Mouse (Mus musculus) stomach, embryonic 16.5 days (tissue): ENCODE data around the gene Eif4g1. TPM values are rescaled to one million over a fixed set of nuclear protein-coding genes. Genes with fewer than 3 reads are reported as not detected.

Source experiments
- ATAC-seq: fragments of 200-750 bp; cut with Nextera tagmentation; 2 replicates; pipeline ENCODE4 v1.8.0; 2017; ENCODE audit warnings: moderate number of reproducible peaks, moderate TSS enrichment; ENCODE audit not compliant: insufficient read depth, low FRiP score
- H3K27ac ChIP-seq: fragments of 300-500 bp; sonication (generic); 2 replicates; pipeline ENCODE4 v1.5.1; 2014; ENCODE audit warnings: low read length
- H3K27me3 ChIP-seq: fragments of 300-500 bp; sonication (generic); 2 replicates; pipeline ENCODE4 v1.6.1; 2014; ENCODE audit warnings: low read length, control low read depth, mixed read lengths; ENCODE audit not compliant: control insufficient read depth, insufficient read depth
- H3K36me3 ChIP-seq: fragments of 300-500 bp; sonication (generic); 2 replicates; pipeline ENCODE4 v1.6.1; 2014; ENCODE audit warnings: low read length; ENCODE audit not compliant: control insufficient read depth, insufficient read depth
- H3K4me1 ChIP-seq: fragments of 300-500 bp; sonication (generic); 2 replicates; pipeline ENCODE4 v1.6.1; 2014; ENCODE audit warnings: low read length, control low read depth, mixed read lengths; ENCODE audit not compliant: control insufficient read depth, insufficient read depth
- H3K4me2 ChIP-seq: fragments of 300-500 bp; sonication (generic); 2 replicates; pipeline ENCODE4 v1.6.1; 2014; ENCODE audit warnings: low read depth, low read length, mixed read lengths
- H3K4me3 ChIP-seq: fragments of 300-500 bp; sonication (generic); replicated peaks from 2 replicates; pipeline ENCODE4 v1.5.1; 2014; ENCODE audit warnings: mild to moderate bottlenecking, low read length
- H3K9ac ChIP-seq: fragments of 300-500 bp; sonication (generic); 2 replicates; pipeline ENCODE4 v1.6.1; 2014; ENCODE audit warnings: low read length
- H3K9me3 ChIP-seq: fragments of 300-500 bp; sonication (generic); replicated peaks from 2 replicates; pipeline ENCODE4 v1.6.1; 2016; ENCODE audit warnings: low read length, control low read depth; ENCODE audit not compliant: control insufficient read depth
- WGBS: fragments of 180-500 bp; shearing (Covaris S2); extraction: QIAGEN DNeasy Blood & Tissue Kit; methylation state at CpG from one replicate; pipeline ENCODE4 v1.1.7; 2014; 5-methylcytosine and 5-hydroxymethylcytosine counted together
- polyA plus RNA-seq: library from polyadenylated mRNA; unstranded; fragments of >200 nt; fragmentation: Nextera tagmentation; extraction: Ambion mirVana; gene quantifications from 2 replicates; pipeline ENCODE4 v1.2.1, GENCODE M21; 2015

Eif4g1 gene
- polyA plus RNA-seq, 1 experiment from 2014 or later = 155 TPM

DNA sequence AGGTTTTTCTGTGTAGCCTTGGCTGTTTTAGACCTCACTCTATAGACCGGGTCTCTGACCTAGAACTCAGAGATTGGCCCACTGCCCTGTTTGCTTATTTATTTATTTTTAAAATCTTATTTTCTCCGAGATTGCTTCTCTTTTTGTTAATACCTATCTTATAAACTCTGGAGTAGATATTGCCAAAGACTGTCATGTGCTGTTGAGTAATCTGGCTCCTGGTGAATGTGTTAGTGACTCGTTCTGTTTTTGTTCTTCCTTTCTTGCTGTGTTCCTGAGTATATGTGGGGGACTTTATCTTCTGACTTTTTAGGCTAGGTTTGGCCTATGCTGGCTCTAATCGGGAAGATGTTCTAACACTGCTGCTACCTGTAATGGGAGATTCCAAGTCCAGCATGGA lies 10.5 kb upstream of the Eif4g1 start:
- Histone ChIP-seq H3K27ac (no peak overlapping the region), H3K4me1 (peaks cover 6% of the 10 kb centered on the region), H3K4me2 (no peak overlapping the region), H3K27me3 (no peaks in the 10 kb centered on the region), H3K4me3 (no peak overlapping the region), H3K36me3 (peaks cover 33% of the 10 kb centered on the region), H3K9me3 (no peaks in the 10 kb centered on the region), H3K9ac (no peak overlapping the region)
- no peak for ATAC-seq
- 95% methylated on average over 4 of the region's 4 CpGs for WGBS

GRCm38 (mm10) chr16:20670291-20670690 lies 2.2 kb downstream of the Eif4g1 start:
- 79% methylated on average over 3 of the region's 3 CpGs for WGBS
- no peak for ATAC-seq
- Histone ChIP-seq H3K36me3 (peaks cover 5% of the 10 kb centered on the region), H3K27me3 (no peaks in the 10 kb centered on the region), H3K9ac (no peak overlapping the region), H3K27ac (no peak overlapping the region), H3K4me2 (no peak overlapping the region), H3K4me3 (no peak overlapping the region), H3K4me1 (peaks cover 19% of the 10 kb centered on the region), H3K9me3 (no peaks in the 10 kb centered on the region)

DNA sequence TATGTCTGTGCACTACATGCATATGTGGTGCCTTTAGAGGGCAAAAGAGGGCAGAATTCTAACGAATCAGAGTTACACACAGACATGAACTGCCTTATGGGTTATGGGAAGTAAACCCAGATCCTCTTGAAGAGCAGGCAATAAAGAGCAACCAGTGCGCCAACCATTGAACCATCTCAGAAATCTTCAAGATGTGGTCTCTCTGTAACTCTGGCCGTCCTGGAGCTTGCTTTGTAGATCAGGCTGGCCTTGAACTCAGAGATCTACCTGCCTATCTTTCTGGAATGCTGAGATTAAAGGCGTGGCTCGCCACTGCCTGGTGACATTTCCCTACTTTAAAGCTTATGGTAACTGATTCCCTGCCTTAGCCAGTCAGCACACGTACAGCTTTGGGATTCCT lies 3.8 kb downstream of the Eif4g1 start:
- Histone ChIP-seq H3K27ac (no peak overlapping the region), H3K4me3 (peak overlapping the region; percentile 93), H3K27me3 (no peaks in the 10 kb centered on the region), H3K36me3 (peaks cover 17% of the 10 kb centered on the region), H3K9ac (peak overlapping the region; percentile 55), H3K4me2 (peak overlapping the region; percentile 57), H3K9me3 (no peaks in the 10 kb centered on the region), H3K4me1 (peaks cover 23% of the 10 kb centered on the region)
- no peak for ATAC-seq
- WGBS = 19% methylated on average over 6 of the region's 6 CpGs

- H3K4me1 ChIP-seq = peaks cover 24% of the 10 kb centered on the region
- no peaks in the 10 kb centered on the region for H3K27me3 ChIP-seq
- H3K9me3 ChIP-seq = no peaks in the 10 kb centered on the region
- H3K27ac ChIP-seq = peak overlapping the region; percentile 95
- ATAC-seq = peak; percentile 96
- under 1% methylated on average over 38 of the region's 38 CpGs for WGBS
- H3K36me3 ChIP-seq = peaks cover 18% of the 10 kb centered on the region
- H3K9ac ChIP-seq = peak overlapping the region; percentile 96
- peak overlapping the region; percentile 98 for H3K4me2 ChIP-seq
- peak overlapping the region; percentile 93 for H3K4me3 ChIP-seq
Observed at GRCm38 (mm10) chr16:20672500-20672902, 4.4 kb downstream of the Eif4g1 start.

- peak overlapping the region; percentile 96 for H3K9ac ChIP-seq
- H3K27ac ChIP-seq = peak overlapping the region; percentile 95
- WGBS = under 1% methylated on average over 73 of the region's 78 CpGs
- peak; percentile 78; the same call in 1 of the 2 replicates for ATAC-seq
- peak overlapping the region; percentile 98 for H3K4me2 ChIP-seq
- H3K36me3 ChIP-seq = peaks cover 22% of the 10 kb centered on the region
- no peaks in the 10 kb centered on the region for H3K27me3 ChIP-seq
- peak overlapping the region; percentile 93 for H3K4me3 ChIP-seq
- peaks cover 28% of the 10 kb centered on the region for H3K4me1 ChIP-seq
- no peaks in the 10 kb centered on the region for H3K9me3 ChIP-seq
Observed at GRCm38 (mm10) chr16:20672965-20673705, 5.0 kb downstream of the Eif4g1 start.

DNA sequence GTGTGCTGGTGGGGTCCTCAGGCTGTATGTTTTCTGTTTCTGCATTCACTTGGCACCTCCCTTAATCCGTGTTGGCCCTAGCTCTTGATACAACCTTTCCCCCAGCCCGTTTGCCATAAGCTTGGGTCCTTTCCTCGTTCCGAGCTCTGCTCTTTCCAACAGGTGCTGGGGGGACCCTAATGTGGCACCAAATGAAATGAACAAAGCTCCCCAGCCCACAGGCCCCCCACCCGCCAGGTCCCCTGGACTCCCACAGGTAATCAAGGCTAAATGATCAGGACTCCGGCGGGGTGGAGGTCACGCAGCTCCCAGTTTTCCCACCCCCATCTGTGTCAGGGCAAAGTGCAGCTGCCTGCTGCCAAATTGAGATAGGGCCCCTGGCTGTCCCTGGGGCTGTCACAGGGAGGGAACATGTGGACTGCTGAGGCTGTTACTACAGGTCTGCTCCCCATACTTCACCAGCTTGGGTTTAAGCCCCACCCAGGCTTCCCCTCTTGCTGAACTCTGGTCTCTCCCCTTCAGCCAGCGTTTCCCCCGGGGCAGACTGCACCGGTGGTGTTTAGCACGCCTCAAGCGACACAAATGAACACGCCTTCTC lies 5.7 kb downstream of the Eif4g1 start:
- peak overlapping the region; percentile 93 for H3K4me3 ChIP-seq
- no peak for ATAC-seq
- H3K9me3 ChIP-seq = no peaks in the 10 kb centered on the region
- H3K27me3 ChIP-seq = no peaks in the 10 kb centered on the region
- peaks cover 27% of the 10 kb centered on the region for H3K36me3 ChIP-seq
- peak overlapping the region; percentile 95 for H3K27ac ChIP-seq
- H3K4me1 ChIP-seq = peaks cover 28% of the 10 kb centered on the region
- peak overlapping the region; percentile 98 for H3K4me2 ChIP-seq
- WGBS = 4% methylated on average over 14 of the region's 14 CpGs
- peak overlapping the region; percentile 96 for H3K9ac ChIP-seq

DNA sequence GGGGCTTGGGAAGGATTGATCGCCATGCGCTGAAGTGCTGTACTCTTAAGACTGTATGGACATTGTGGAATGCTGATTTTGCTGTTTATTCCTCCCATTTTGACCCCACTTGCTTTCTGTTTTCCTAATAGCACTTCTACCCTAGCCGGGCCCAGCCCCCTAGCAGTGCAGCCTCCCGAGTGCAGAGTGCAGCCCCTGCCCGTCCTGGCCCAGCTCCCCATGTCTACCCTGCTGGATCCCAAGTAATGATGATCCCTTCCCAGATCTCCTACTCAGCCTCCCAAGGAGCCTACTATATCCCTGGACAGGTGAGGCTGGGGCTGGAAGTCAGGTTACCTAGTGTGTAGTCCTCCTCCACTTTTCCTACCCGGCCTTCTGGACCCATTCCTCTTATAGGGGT lies 7.1 kb downstream of the Eif4g1 start:
- Histone ChIP-seq H3K4me2 (no peak overlapping the region), H3K36me3 (peaks cover 34% of the 10 kb centered on the region)

GRCm38 (mm10) chr16:20676702-20677101 lies 8.6 kb downstream of the Eif4g1 start:
- no peak for ATAC-seq
- H3K4me3 ChIP-seq = no peak overlapping the region
- H3K27ac ChIP-seq = no peak overlapping the region
- no peaks in the 10 kb centered on the region for H3K9me3 ChIP-seq
- H3K4me2 ChIP-seq = no peak overlapping the region
- H3K27me3 ChIP-seq = no peaks in the 10 kb centered on the region
- H3K36me3 ChIP-seq = peaks cover 47% of the 10 kb centered on the region
- H3K9ac ChIP-seq = no peak overlapping the region
- WGBS = 69% methylated on average over 4 of the region's 4 CpGs
- peaks cover 28% of the 10 kb centered on the region for H3K4me1 ChIP-seq

More for the DNA sequence above, 7.1 kb downstream of the Eif4g1 start:
- WGBS = 88% methylated on average over 6 of the region's 6 CpGs
- no peaks in the 10 kb centered on the region for H3K27me3 ChIP-seq
- no peak for ATAC-seq
- peaks cover 28% of the 10 kb centered on the region for H3K4me1 ChIP-seq
- no peak overlapping the region for H3K9ac ChIP-seq
- no peaks in the 10 kb centered on the region for H3K9me3 ChIP-seq
- H3K4me3 ChIP-seq = no peak overlapping the region
- no peak overlapping the region for H3K27ac ChIP-seq

DNA sequence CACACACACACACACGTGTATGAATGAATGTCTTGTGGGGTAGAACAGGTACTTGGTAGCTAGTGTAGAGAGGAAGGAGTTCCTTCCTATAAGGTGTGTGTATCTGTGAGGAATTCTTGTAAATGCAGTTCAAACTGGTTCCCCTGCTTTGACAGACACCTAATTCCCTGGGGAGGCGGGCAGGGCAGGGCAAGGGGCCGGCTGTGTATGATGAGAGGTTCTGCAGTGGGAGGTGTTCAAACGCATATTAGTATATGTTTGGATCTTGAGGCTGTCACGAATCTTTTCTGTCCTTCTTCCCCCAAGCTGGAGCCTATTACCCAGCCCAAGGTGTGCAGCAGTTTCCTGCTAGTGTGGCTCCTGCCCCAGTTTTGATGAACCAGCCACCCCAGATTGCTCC lies 9.3 kb downstream of the Eif4g1 start:
- no peaks in the 10 kb centered on the region for H3K27me3 ChIP-seq
- no peaks in the 10 kb centered on the region for H3K9me3 ChIP-seq
- no peak overlapping the region for H3K4me2 ChIP-seq
- H3K4me1 ChIP-seq = peaks cover 25% of the 10 kb centered on the region
- H3K36me3 ChIP-seq = peaks cover 54% of the 10 kb centered on the region
- H3K4me3 ChIP-seq = no peak overlapping the region
- 79% methylated on average over 5 of the region's 5 CpGs for WGBS
- H3K9ac ChIP-seq = no peak overlapping the region
- H3K27ac ChIP-seq = peak overlapping the region; percentile 53; the same call in 1 of the 2 replicates
- ATAC-seq = no peak
